In the genomic region with DNA sequence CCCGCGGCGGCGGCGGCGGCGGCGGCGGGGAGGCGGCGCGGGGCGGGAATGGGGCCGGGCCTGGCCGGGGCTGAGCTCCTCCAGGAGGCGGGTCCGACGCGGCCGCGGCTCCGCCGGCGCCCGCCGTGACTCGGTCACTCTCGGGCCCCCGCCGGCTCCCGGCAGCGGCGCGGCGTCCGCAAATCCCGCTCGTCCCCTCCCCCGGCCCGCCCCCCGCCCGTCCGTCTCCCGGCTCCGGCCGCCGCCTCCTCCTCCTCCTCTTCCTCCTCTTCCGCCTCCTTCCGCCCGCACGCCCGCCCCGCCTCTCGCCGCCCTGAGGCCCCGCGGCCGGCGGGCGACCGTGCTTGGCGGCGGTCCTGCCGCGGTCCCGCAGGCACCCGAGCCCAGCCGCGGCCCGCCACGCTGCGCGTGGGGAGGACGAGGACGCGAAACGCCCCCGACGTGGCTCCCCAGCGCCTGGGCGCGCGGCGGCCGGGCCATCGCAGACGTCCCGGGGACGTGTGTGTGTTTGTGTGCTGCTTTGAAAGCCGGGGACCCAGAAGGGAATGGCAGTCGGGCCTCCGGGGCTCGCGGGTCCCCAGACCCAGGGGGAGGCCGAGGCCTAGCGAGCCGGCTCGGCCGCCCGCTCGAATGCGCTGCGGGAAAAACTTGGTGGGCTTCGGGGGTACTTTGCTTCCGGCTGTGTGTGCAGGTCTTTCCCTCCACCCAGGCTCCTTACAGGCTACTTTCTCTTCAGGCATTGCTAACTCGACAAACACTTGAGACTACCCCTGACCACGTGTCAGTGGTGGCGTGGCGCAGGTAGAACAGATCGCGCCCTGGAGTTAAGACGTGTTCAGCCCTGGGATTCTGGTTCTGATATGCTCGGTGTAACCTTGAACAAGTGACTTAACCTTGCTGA, we compare ENCODE assay signal across 8 mouse cellular contexts. TPM values are rescaled to one million over a fixed set of nuclear protein-coding genes. Genes with fewer than 3 reads are reported as not detected.
DNase-seq lines count a peak whose midpoint lies in the region; ATAC-seq lines count a peak whose summit lies in the region.

A gene (minus strand): TSS at position 199 of the 901 bp plus-strand sequence.

- peaks cover 37% of the 10 kb centered on the region for H3K79me2 ChIP-seq in macrophage (ENCODE audit: inconsistent target)

- H3K36me3 ChIP-seq in hindbrain, embryonic 15.5 days = no peaks in the 10 kb centered on the region
- H3K36me3 ChIP-seq in macrophage (ENCODE audit: inconsistent target) = no peaks in the 10 kb centered on the region

- DNase-seq in T-cell, adult 2 months (ENCODE audit: low spot score) = peak; percentile 63
- peak; percentile 69 to 74 for DNase-seq in cerebellum, postnatal 36 days
- peak; percentile 77 for DNase-seq in gastrocnemius, adult 18-20 months (ENCODE audit: low spot score)
- peak; percentile 60 to 67 for DNase-seq in left cerebral cortex, adult 18-20 months (ENCODE audit: low spot score in 2 of 2)
- peak; percentile 70 for DNase-seq in right cerebral cortex, adult 18-20 months
- peak; percentile 38 for DNase-seq in urinary bladder, postnatal 10 days (ENCODE audit: low spot score)

- H3K9ac ChIP-seq in hindbrain, embryonic 15.5 days = peak within 1 kb of the TSS; percentile 98

- ATAC-seq in hindbrain, embryonic 15.5 days (ENCODE audit: low FRiP score, low read depth) = peak; percentile 87

- WGBS in hindbrain, embryonic 15.5 days = under 1% methylated on average over 72 of the region's 113 CpGs
- under 1% methylated on average over 64 of the region's 113 CpGs for WGBS in macrophage (ENCODE audit: missing documents)

- no peaks in the 10 kb centered on the region for H3K9me3 ChIP-seq in hindbrain, embryonic 15.5 days

- H3K4me2 ChIP-seq in hindbrain, embryonic 15.5 days = peak within 1 kb of the TSS; percentile 81

- no peaks in the 10 kb centered on the region for H3K27me3 ChIP-seq in hindbrain, embryonic 15.5 days

- H3K4me3 ChIP-seq in hindbrain, embryonic 15.5 days = peak within 1 kb of the TSS; percentile 88
- H3K4me3 ChIP-seq in macrophage (ENCODE audit: inconsistent target) = peak within 1 kb of the TSS; percentile 42

- peak within 1 kb of the TSS; percentile 98 for H3K27ac ChIP-seq in hindbrain, embryonic 15.5 days (replicated peaks)
- H3K27ac ChIP-seq in macrophage = no peak within 1 kb of the TSS

- H3K4me1 ChIP-seq in hindbrain, embryonic 15.5 days (replicated peaks) = peaks cover 28% of the 10 kb centered on the region

RNA-seq across cellular contexts. Expression of the gene that starts here (rescaled TPM):
- total RNA-seq in gastrocnemius, adult 18-20 months (2021) = 100 to 1,000 TPM; 178 to 199 TPM
- polyA plus RNA-seq in hindbrain, embryonic 15.5 days (2015; fragmentation: Nextera tagmentation; extraction: Ambion mirVana) = 38.8 and 46.2 TPM in 2 replicates
- 10 to 100 TPM; 74.5 to 74.7 TPM for total RNA-seq in left cerebral cortex, adult 18-20 months (2021)
- total RNA-seq in macrophage (2018; cell fraction: chromatin; rRNA removed) = 100 to 1,000 TPM in 2 of 26 experiments, 10 to 100 TPM in 24; 45.9 to 114 (median 67.6) TPM
- total RNA-seq in macrophage (2018; cell fraction: cytosol; rRNA removed) = 10 to 100 TPM; 46.6 to 90.4 (median 62.1) TPM
- 10 to 100 TPM; 40.7 to 79.7 (median 64.2) TPM for total RNA-seq in macrophage (2018; cell fraction: nucleus; rRNA removed)
- polyA plus RNA-seq in macrophage (2018) = 43.9 to 55.0 TPM (median 51.8 TPM) in 3 replicates
